Mouse (Mus musculus) lung, postnatal 10 days (tissue): ENCODE measurements at regions not wholly inside any gene's neighbourhood (a gene's known extent, or its start where the extent isn't known, plus 50 kb on each side); places are given as distances from the start of the nearest gene placed in this dataset.
A peak's percentile ranks its signal among the peaks of the same experiment; 100 is the strongest.

ENCODE experiments used
- DNase-seq: peaks from one replicate; pipeline ENCODE4 v3.0.0; 2021

- DNase-seq = no peak
Observed at GRCm38 (mm10) chr13:44360016-44360415, 369.3 kb upstream of the Jarid2 start.

- no peak for DNase-seq
Observed at GRCm38 (mm10) chr13:44360725-44361290, 368.5 kb upstream of the Jarid2 start.

- DNase-seq = peak; percentile 30
Observed at GRCm38 (mm10) chr13:44362293-44363005, 366.8 kb upstream of the Jarid2 start.

- no peak for DNase-seq
Observed at GRCm38 (mm10) chr13:44363016-44363415, 366.3 kb upstream of the Jarid2 start.

GRCm38 (mm10) chr13:44369301-44369700 lies 360.0 kb upstream of the Jarid2 start:
- DNase-seq = no peak

- no peak for DNase-seq
Observed at GRCm38 (mm10) chr13:44372361-44372877, 356.9 kb upstream of the Jarid2 start.

GRCm38 (mm10) chr13:44375476-44376159 lies 353.7 kb upstream of the Jarid2 start:
- no peak for DNase-seq

GRCm38 (mm10) chr13:44376160-44376488 lies 353.1 kb upstream of the Jarid2 start:
- no peak for DNase-seq

- peak; percentile 50 for DNase-seq
Observed at GRCm38 (mm10) chr13:44381721-44382450, 347.4 kb upstream of the Jarid2 start.

GRCm38 (mm10) chr13:44383322-44383721 lies 346.0 kb upstream of the Jarid2 start:
- peak; percentile 19 for DNase-seq

GRCm38 (mm10) chr13:44386767-44387166 lies 342.5 kb upstream of the Jarid2 start:
- no peak for DNase-seq

- no peak for DNase-seq
Observed at GRCm38 (mm10) chr13:44389696-44390095, 339.6 kb upstream of the Jarid2 start.

GRCm38 (mm10) chr13:44390666-44391390 lies 338.4 kb upstream of the Jarid2 start:
- no peak for DNase-seq

GRCm38 (mm10) chr13:44394016-44394415 lies 335.3 kb upstream of the Jarid2 start:
- DNase-seq = no peak

- DNase-seq = no peak
Observed at GRCm38 (mm10) chr13:44398613-44399369, 330.5 kb upstream of the Jarid2 start.

GRCm38 (mm10) chr13:44399370-44399685 lies 329.9 kb upstream of the Jarid2 start:
- DNase-seq = no peak

GRCm38 (mm10) chr13:44399831-44400321 lies 329.4 kb upstream of the Jarid2 start:
- DNase-seq = no peak

GRCm38 (mm10) chr13:44404010-44404575 lies 325.2 kb upstream of the Jarid2 start:
- DNase-seq = peak; percentile 28

GRCm38 (mm10) chr13:44407307-44407706 lies 322.0 kb upstream of the Jarid2 start:
- no peak for DNase-seq

- no peak for DNase-seq
Observed at GRCm38 (mm10) chr13:44408619-44408959, 320.7 kb upstream of the Jarid2 start.

GRCm38 (mm10) chr13:44408960-44409719 lies 320.1 kb upstream of the Jarid2 start:
- peak; percentile 37 for DNase-seq
